Mouse (Mus musculus): Measurements from ENCODE around the gene Maats1.

DNA sequence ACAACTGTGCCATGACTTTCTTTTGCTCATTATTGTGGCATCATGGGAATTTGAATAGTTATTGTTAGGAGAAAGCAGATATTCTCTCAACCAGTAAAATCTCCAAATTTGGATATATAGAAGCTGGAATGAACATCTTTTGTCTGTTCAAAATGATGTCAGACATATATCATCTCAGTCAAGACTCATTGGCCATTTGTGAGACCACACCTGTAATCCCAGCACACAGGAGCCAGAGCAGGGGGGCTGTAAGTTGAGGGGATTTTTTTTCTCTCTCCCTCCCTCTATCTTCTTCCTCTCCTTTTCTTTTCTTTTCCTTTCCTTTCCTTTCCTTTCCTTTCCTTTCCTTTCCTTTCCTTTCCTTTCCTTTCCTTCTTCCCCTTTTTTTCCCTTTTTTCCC is 10.9 kb upstream of the Maats1 start:
- TF ChIP-seq CTCF (IDR thresholded peaks at IDR 0.05) (no peak), EP300 (IDR thresholded peaks at IDR 0.05; ENCODE audit: insufficient read depth, low read depth, low read length) (no peak), POLR2A (IDR thresholded peaks at IDR 0.05; ENCODE audit: insufficient read depth, low read depth, low read length) (no peak)
